Mouse (Mus musculus) heart, embryonic 11.5 days (tissue): Measurements from ENCODE around the gene Smagp. TPM values are rescaled to one million over a fixed set of nuclear protein-coding genes. Genes with fewer than 3 reads are reported as not detected.
"Not testable (repeated sequence)": the region's sequence is repeated elsewhere in the genome, so short reads cannot be mapped to it uniquely, and the experiment has no call there.

Experiments
- ATAC-seq: fragments of 200-750 bp; cut with Nextera tagmentation; replicated peaks from 2 replicates; pipeline ENCODE4 v1.8.0; 2017; ENCODE audit warnings: moderate library complexity; ENCODE audit not compliant: insufficient number of reproducible peaks, low FRiP score, low TSS enrichment
- H3K27ac ChIP-seq: fragments of 300-500 bp; sonication (generic); 2 replicates; pipeline ENCODE4 v1.5.1; 2014; ENCODE audit warnings: mild to moderate bottlenecking, low read depth, low read length
- H3K27me3 ChIP-seq: fragments of 300-500 bp; sonication (generic); 2 replicates; pipeline ENCODE4 v1.6.1; 2014; ENCODE audit warnings: mild to moderate bottlenecking, low read length, mixed read lengths; ENCODE audit not compliant: control insufficient read depth, insufficient read depth
- H3K36me3 ChIP-seq: fragments of 300-500 bp; sonication (generic); 2 replicates; pipeline ENCODE4 v1.6.1; 2014; ENCODE audit warnings: mild to moderate bottlenecking, low read length, moderate library complexity, mixed read lengths; ENCODE audit not compliant: control insufficient read depth, insufficient read depth
- H3K4me1 ChIP-seq: fragments of 300-500 bp; sonication (generic); 2 replicates; pipeline ENCODE4 v1.6.1; 2014; ENCODE audit warnings: low read length; ENCODE audit not compliant: control insufficient read depth, insufficient read depth
- H3K4me2 ChIP-seq: fragments of 300-500 bp; sonication (generic); 2 replicates; pipeline ENCODE4 v1.6.1; 2014; ENCODE audit warnings: mild to moderate bottlenecking, moderate library complexity
- H3K4me3 ChIP-seq: fragments of 300-500 bp; sonication (generic); 2 replicates; pipeline ENCODE4 v1.5.1; 2014; ENCODE audit warnings: low read depth, low read length
- H3K9ac ChIP-seq: fragments of 300-500 bp; sonication (generic); 2 replicates; pipeline ENCODE4 v1.6.1; 2014; ENCODE audit warnings: mild to moderate bottlenecking, low read depth, low read length, moderate library complexity
- H3K9me3 ChIP-seq: fragments of 300-500 bp; sonication (generic); replicated peaks from 2 replicates; pipeline ENCODE4 v1.6.1; 2016; ENCODE audit warnings: low read length; ENCODE audit not compliant: control insufficient read depth
- WGBS: fragments of 180-500 bp; shearing (Covaris S2); extraction: QIAGEN DNeasy Blood & Tissue Kit; methylation state at CpG from one replicate; pipeline ENCODE4 v1.1.7; 2014; ENCODE audit not compliant: insufficient replicate concordance; 5-methylcytosine and 5-hydroxymethylcytosine counted together
- polyA plus RNA-seq: library from polyadenylated mRNA; unstranded; fragments of >200 nt; fragmentation: Nextera tagmentation; extraction: Ambion mirVana; gene quantifications from 2 replicates; pipeline ENCODE4 v1.2.1, GENCODE M21; 2014

Smagp gene
- polyA plus RNA-seq, 1 experiment from 2014 or later: 12.2 TPM

- Histone ChIP-seq H3K4me3 (no peak overlapping the region), H3K4me2 (no peak overlapping the region), H3K4me1 (peaks cover 7% of the 10 kb centered on the region), H3K9me3 (no peaks in the 10 kb centered on the region), H3K27me3 (no peaks in the 10 kb centered on the region), H3K9ac (no peak overlapping the region), H3K36me3 (no peaks in the 10 kb centered on the region), H3K27ac (0 out of 2 replicates have a peak overlapping the region, but pooled peaks have one; percentile 35)
- no peak for ATAC-seq
- 45% methylated on average over 7 of the region's 7 CpGs for WGBS
Observed at GRCm38 (mm10) chr15:100628797-100629196, 7.9 kb downstream of the Smagp start.

GRCm38 (mm10) chr15:100627774-100628370 is 8.9 kb downstream of the Smagp start:
- 8% methylated on average over 11 of the region's 11 CpGs for WGBS
- no peak overlapping the region for H3K4me3 ChIP-seq
- peak overlapping the region; percentile 37 for H3K4me2 ChIP-seq

GRCm38 (mm10) chr15:100627287-100627686 is 9.5 kb downstream of the Smagp start:
- Histone ChIP-seq H3K4me1 (peaks cover 7% of the 10 kb centered on the region), H3K36me3 (no peaks in the 10 kb centered on the region), H3K9ac (no peak overlapping the region), H3K27me3 (no peaks in the 10 kb centered on the region), H3K9me3 (no peaks in the 10 kb centered on the region), H3K4me3 (no peak overlapping the region), H3K4me2 (peak overlapping the region; percentile 37), H3K27ac (no peak overlapping the region)
- ATAC-seq: no peak
- 15% methylated on average over 10 of the region's 10 CpGs for WGBS

More at GRCm38 (mm10) chr15:100627774-100628370, 8.9 kb downstream of the Smagp start:
- peak overlapping the region; percentile 32; the same call in 1 of the 2 replicates for H3K27ac ChIP-seq
- no peak overlapping the region for H3K9ac ChIP-seq
- no peaks in the 10 kb centered on the region for H3K9me3 ChIP-seq
- H3K27me3 ChIP-seq: no peaks in the 10 kb centered on the region
- no peak for ATAC-seq
- H3K36me3 ChIP-seq: no peaks in the 10 kb centered on the region
- peaks cover 7% of the 10 kb centered on the region for H3K4me1 ChIP-seq

GRCm38 (mm10) chr15:100624435-100624834 is 12.3 kb downstream of the Smagp start:
- no peaks in the 10 kb centered on the region for H3K27me3 ChIP-seq
- peaks cover 7% of the 10 kb centered on the region for H3K4me1 ChIP-seq
- H3K4me2 ChIP-seq: no peak overlapping the region
- no peak overlapping the region for H3K9ac ChIP-seq
- no peak overlapping the region for H3K27ac ChIP-seq
- 73% methylated on average over 3 of the region's 3 CpGs for WGBS
- no peaks in the 10 kb centered on the region for H3K9me3 ChIP-seq
- no peak overlapping the region for H3K4me3 ChIP-seq
- H3K36me3 ChIP-seq: peaks cover 2% of the 10 kb centered on the region; the same call in 1 of the 2 replicates
- ATAC-seq: no peak

DNA sequence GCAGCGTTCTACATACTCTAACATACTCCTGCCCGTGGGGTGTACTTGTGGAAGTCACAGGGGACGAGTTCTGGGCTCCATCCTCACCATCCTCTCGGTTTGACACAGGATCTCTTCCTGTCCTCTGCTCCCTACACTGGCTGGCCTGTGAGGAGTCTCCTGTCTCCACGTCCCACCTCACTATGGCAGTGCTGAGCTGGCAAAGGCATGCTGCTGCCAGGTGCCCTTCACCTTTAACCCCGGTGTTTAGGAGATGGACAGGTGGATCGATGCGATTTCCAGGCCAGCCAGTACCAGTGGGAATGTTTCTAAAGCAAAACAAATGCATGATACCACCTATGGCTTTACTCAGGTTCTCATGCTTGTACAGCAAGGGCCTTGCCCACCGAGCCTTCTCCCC is 13.0 kb downstream of the Smagp start:
- Histone ChIP-seq H3K4me3 (no peak overlapping the region), H3K9me3 (no peaks in the 10 kb centered on the region), H3K4me2 (no peak overlapping the region), H3K36me3 (peaks cover 8% of the 10 kb centered on the region; the same call in 1 of the 2 replicates), H3K27me3 (no peaks in the 10 kb centered on the region), H3K27ac (no peak overlapping the region), H3K4me1 (peaks cover 7% of the 10 kb centered on the region), H3K9ac (no peak overlapping the region)
- WGBS: 83% methylated on average over 9 of the region's 9 CpGs
- ATAC-seq: no peak

DNA sequence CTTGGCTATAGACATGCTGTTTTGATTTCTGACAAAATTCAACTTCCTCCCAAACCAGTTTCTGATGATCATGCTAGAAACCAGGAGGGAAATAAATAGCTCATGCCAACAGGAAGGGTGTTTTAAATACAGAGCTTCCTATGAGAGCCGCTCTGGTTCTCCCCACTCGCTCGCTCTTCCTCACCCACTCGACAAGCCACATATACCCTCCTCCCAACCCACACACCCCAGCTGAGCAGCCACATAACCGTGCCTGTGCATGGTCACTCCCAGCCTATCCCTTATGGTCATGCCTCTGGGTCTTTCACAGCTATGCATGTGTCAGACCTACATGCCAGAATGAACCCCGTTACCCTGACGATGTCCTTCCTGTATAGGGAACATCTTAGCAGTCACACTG is 14.6 kb downstream of the Smagp start:
- Histone ChIP-seq H3K4me3 (no peak overlapping the region), H3K27me3 (no peaks in the 10 kb centered on the region), H3K4me2 (no peak overlapping the region), H3K27ac (no peak overlapping the region), H3K4me1 (no peaks in the 10 kb centered on the region), H3K9ac (no peak overlapping the region), H3K9me3 (no peaks in the 10 kb centered on the region), H3K36me3 (peaks cover 20% of the 10 kb centered on the region)
- no peak for ATAC-seq
- 90% methylated on average over 7 of the region's 7 CpGs for WGBS

DNA sequence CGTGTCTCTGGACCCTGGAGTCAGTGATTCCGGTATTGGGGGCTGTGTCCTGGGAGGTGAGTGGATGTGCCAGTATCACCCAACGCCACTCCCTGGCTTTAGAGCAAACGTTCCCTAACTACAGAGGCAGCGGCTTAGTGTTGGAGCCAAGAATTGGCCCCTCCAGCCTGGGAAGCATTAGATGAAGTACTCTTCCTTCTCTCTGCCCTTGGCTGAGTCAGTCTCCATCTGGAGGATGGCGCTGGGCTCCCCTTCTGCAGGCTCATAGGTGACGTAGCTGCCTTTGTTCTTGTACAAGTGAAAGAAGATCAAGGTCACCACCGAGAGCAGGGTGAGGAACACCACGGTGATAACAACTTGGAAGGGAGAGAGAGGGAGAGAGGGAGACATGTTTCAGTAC is 15.1 kb downstream of the Smagp start:
- H3K4me3 ChIP-seq, H3K4me2 ChIP-seq, ATAC-seq, H3K4me1 ChIP-seq, H3K27me3 ChIP-seq, H3K27ac ChIP-seq, H3K9ac ChIP-seq, H3K9me3 ChIP-seq: not testable (repeated sequence)
- H3K36me3 ChIP-seq: peaks cover 20% of the 10 kb centered on the region
- WGBS: 60% methylated on average over 9 of the region's 9 CpGs

DNA sequence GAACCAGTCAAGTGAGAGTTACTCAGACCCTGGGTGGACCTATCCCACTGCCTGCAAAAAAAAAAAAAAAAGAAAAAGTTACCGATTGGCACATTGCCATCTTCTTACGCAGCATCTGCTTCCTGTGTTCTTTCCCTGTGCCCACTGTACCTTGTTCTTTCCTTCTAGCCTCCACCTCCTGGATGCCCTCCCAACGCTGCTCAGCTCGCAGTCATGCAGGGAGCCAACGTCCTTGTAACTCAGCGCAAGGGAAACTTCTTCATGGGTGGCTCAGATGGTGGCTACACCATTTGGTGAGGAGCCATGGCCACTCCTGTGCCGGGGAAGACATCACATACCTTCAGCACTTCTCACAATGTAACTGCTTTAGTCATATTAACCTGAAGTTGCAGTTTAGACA is 17.5 kb downstream of the Smagp start:
- peaks cover 20% of the 10 kb centered on the region for H3K36me3 ChIP-seq
- 82% methylated on average over 7 of the region's 7 CpGs for WGBS
- no peak overlapping the region for H3K9ac ChIP-seq
- no peaks in the 10 kb centered on the region for H3K9me3 ChIP-seq
- H3K27me3 ChIP-seq: no peaks in the 10 kb centered on the region
- no peak overlapping the region for H3K4me3 ChIP-seq
- peaks cover 8% of the 10 kb centered on the region; the same call in 1 of the 2 replicates for H3K4me1 ChIP-seq
- H3K27ac ChIP-seq: no peak overlapping the region
- ATAC-seq: no peak
- no peak overlapping the region for H3K4me2 ChIP-seq

GRCm38 (mm10) chr15:100616221-100616620 is 20.5 kb downstream of the Smagp start:
- Histone ChIP-seq H3K9ac (peak overlapping the region; percentile 98), H3K27ac (peak overlapping the region; percentile 97), H3K9me3 (no peaks in the 10 kb centered on the region), H3K4me1 (peaks cover 15% of the 10 kb centered on the region), H3K27me3 (no peaks in the 10 kb centered on the region), H3K4me2 (peak overlapping the region; percentile 81), H3K36me3 (peaks cover 20% of the 10 kb centered on the region), H3K4me3 (peak overlapping the region; percentile 98)
- ATAC-seq: no peak
- 2% methylated on average over 19 of the region's 19 CpGs for WGBS
